Mouse (Mus musculus) intestine, postnatal 0 days (tissue): ENCODE measurements at regions not wholly inside any gene's neighbourhood (a gene's known extent, or its start where the extent isn't known, plus 50 kb on each side); places are given as distances from the start of the nearest gene placed in this dataset.

ENCODE experiments used
- ATAC-seq: fragments of 200-750 bp; cut with Nextera tagmentation; 2 replicates; pipeline ENCODE4 v1.8.0; 2017; ENCODE audit warnings: mild to moderate bottlenecking, moderate TSS enrichment, moderate library complexity
- H3K27ac ChIP-seq: fragments of 300-500 bp; sonication (generic); 2 replicates; pipeline ENCODE4 v1.5.1; 2014; ENCODE audit warnings: mild to moderate bottlenecking, low read depth, low read length, moderate library complexity
- H3K27me3 ChIP-seq: fragments of 300-500 bp; sonication (generic); replicated peaks from 2 replicates; pipeline ENCODE4 v1.6.1; 2014; ENCODE audit warnings: low read length, mixed read lengths; ENCODE audit not compliant: control insufficient read depth, insufficient read depth
- H3K36me3 ChIP-seq: fragments of 300-500 bp; sonication (generic); 2 replicates; pipeline ENCODE4 v1.6.1; 2014; ENCODE audit warnings: mild to moderate bottlenecking, moderate library complexity; ENCODE audit not compliant: control insufficient read depth, insufficient read depth
- H3K4me1 ChIP-seq: fragments of 300-500 bp; sonication (generic); replicated peaks from 2 replicates; pipeline ENCODE4 v1.6.1; 2014; ENCODE audit warnings: antibody characterized with exemption, low read length, mixed read lengths; ENCODE audit not compliant: control insufficient read depth, insufficient read depth
- H3K4me2 ChIP-seq: fragments of 300-500 bp; sonication (generic); replicated peaks from 2 replicates; pipeline ENCODE4 v1.6.1; 2014; ENCODE audit warnings: low read depth, mild to moderate bottlenecking, moderate library complexity
- H3K4me3 ChIP-seq: fragments of 300-500 bp; sonication (generic); 2 replicates; pipeline ENCODE4 v1.5.1; 2014; ENCODE audit warnings: low read depth, low read length
- H3K9ac ChIP-seq: fragments of 300-500 bp; sonication (generic); 2 replicates; pipeline ENCODE4 v1.6.1; 2014; ENCODE audit warnings: mild to moderate bottlenecking, low read depth, low read length
- H3K9me3 ChIP-seq: fragments of 300-500 bp; sonication (generic); 2 replicates; pipeline ENCODE4 v1.6.1; 2016; ENCODE audit warnings: mixed run types; ENCODE audit not compliant: control insufficient read depth
- CTCF ChIP-seq: sonication (generic); IDR thresholded peaks from 2 replicates; pipeline ENCODE4 v1.5.1; 2016; ENCODE audit warnings: low read depth, mild to moderate bottlenecking, control low read depth, antibody characterized with exemption, moderate library complexity
- WGBS: fragments of 180-500 bp; shearing (Covaris S2); extraction: QIAGEN DNeasy Blood & Tissue Kit; methylation state at CpG from one replicate; pipeline ENCODE4 v1.1.7; 2014; 5-methylcytosine and 5-hydroxymethylcytosine counted together

- H3K9ac ChIP-seq, result no peak overlapping the region
- H3K9me3 ChIP-seq, result no peaks in the 10 kb centered on the region
- H3K4me1 ChIP-seq, result no peaks in the 10 kb centered on the region
- no peaks in the 10 kb centered on the region for H3K27me3 ChIP-seq
- TF ChIP-seq CTCF, result no peak
- ATAC-seq, result no peak
- H3K36me3 ChIP-seq, result no peaks in the 10 kb centered on the region
- no peak overlapping the region for H3K27ac ChIP-seq
- H3K4me3 ChIP-seq, result no peak overlapping the region
- 83% methylated on average over 7 of the region's 7 CpGs for WGBS
- H3K4me2 ChIP-seq, result no peak overlapping the region
Observed at GRCm38 (mm10) chr15:96219746-96220145, 67.6 kb upstream of the Arid2 start.

- Histone ChIP-seq H3K4me1 (no peaks in the 10 kb centered on the region), H3K9ac (no peak overlapping the region), H3K36me3 (no peaks in the 10 kb centered on the region), H3K27ac (no peak overlapping the region), H3K9me3 (no peaks in the 10 kb centered on the region), H3K4me2 (no peak overlapping the region), H3K27me3 (no peaks in the 10 kb centered on the region), H3K4me3 (no peak overlapping the region)
- TF ChIP-seq CTCF, result no peak
- ATAC-seq, result peak; percentile 85
- WGBS, result 42% methylated on average over 3 of the region's 3 CpGs
Observed at GRCm38 (mm10) chr15:96231969-96232368, 55.3 kb upstream of the Arid2 start.

DNA sequence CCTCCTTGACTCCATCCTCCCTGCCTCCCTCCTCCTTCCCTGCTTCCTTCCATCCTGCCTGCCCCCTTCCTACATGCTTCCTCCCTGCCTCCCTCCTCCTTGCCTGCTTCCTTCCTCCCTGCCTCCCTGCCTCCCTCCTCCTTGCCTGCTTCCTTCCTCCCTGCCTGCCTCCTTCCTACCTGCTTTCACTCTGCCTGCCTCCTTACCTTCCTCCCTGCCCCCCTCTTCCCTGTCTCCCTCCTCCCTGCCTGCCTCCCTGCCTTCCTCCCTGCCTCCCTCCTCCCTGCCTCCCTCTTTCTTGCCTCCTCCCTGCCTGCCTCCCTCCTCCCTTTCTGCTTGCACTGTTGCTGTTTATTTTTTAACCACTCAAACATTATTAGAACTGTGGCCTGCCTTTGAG, 54.2 kb upstream of the Arid2 start:
- Histone ChIP-seq H3K4me2 (no peak overlapping the region), H3K9me3 (no peaks in the 10 kb centered on the region), H3K27me3 (no peaks in the 10 kb centered on the region), H3K27ac (no peak overlapping the region), H3K9ac (no peak overlapping the region), H3K36me3 (no peaks in the 10 kb centered on the region), H3K4me1 (no peaks in the 10 kb centered on the region), H3K4me3 (no peak overlapping the region)
- no peak for ATAC-seq
- TF ChIP-seq CTCF, result no peak

DNA sequence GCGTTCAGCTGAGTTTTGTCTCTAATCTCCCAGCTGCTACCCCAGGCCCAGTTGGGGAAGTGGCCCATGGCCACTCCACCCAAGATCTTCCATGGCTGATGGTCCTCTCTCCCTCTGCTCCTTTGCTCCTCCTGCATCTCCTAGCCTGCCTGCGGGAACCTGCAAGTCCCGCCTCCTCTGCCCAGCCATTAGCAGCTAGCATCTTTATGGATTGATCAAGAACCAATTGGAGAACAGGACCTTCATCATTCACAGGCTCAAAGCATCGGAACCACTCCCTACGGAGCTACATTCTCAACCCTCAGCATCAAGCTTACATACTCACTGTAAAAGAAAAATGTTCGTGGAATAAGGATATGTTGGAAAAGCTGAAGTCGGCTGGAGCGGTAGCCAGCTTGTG, 52.5 kb upstream of the Arid2 start:
- Histone ChIP-seq H3K4me1 (no peaks in the 10 kb centered on the region), H3K9ac (no peak overlapping the region), H3K27me3 (no peaks in the 10 kb centered on the region), H3K27ac (no peak overlapping the region), H3K4me3 (no peak overlapping the region), H3K4me2 (no peak overlapping the region), H3K9me3 (no peaks in the 10 kb centered on the region), H3K36me3 (no peaks in the 10 kb centered on the region)
- WGBS, result 68% methylated on average over 8 of the region's 8 CpGs
- ATAC-seq, result no peak
- no peak for TF ChIP-seq CTCF
